Mouse (Mus musculus) thymus, adult 2 months (tissue): Measurements from ENCODE around the gene Crocc2. TPM values are rescaled to one million over a fixed set of nuclear protein-coding genes. Genes with fewer than 3 reads are reported as not detected.

Source experiments
- DNase-seq: peaks from one replicate; pipeline ENCODE4 v3.0.0; 2021
- H3K27ac ChIP-seq: fragments of 200-500 bp; 2 replicates; pipeline ENCODE4 v1.5.1; 2012; ENCODE audit warnings: low read length, control low read depth; ENCODE audit not compliant: control insufficient read depth, insufficient read depth
- H3K27me3 ChIP-seq: fragments of 200-500 bp; 2 replicates; pipeline ENCODE4 v1.6.1; 2012; ENCODE audit warnings: mild to moderate bottlenecking, low read length, moderate library complexity, mixed read lengths; ENCODE audit not compliant: control insufficient read depth, insufficient read depth
- H3K36me3 ChIP-seq: fragments of 200-500 bp; 2 replicates; pipeline ENCODE4 v1.6.1; 2012; ENCODE audit warnings: mild to moderate bottlenecking, low read length, moderate library complexity; ENCODE audit not compliant: control insufficient read depth, insufficient read depth
- H3K4me1 ChIP-seq: fragments of 200-500 bp; replicated peaks from 2 replicates; pipeline ENCODE4 v1.6.1; 2012; ENCODE audit warnings: low read length; ENCODE audit not compliant: control insufficient read depth, insufficient read depth
- H3K4me3 ChIP-seq: fragments of 200-500 bp; 2 replicates; pipeline ENCODE4 v1.5.1; 2012; ENCODE audit warnings: mild to moderate bottlenecking, low read length, control low read depth, moderate library complexity; ENCODE audit not compliant: control insufficient read depth, insufficient read depth
- CTCF ChIP-seq: fragments of 200-500 bp; IDR thresholded peaks from 2 replicates; pipeline ENCODE4 v1.5.1; 2012; ENCODE audit warnings: mild to moderate bottlenecking, control low read depth, low read length, moderate library complexity, borderline replicate concordance; ENCODE audit not compliant: control insufficient read depth, poor library complexity, insufficient read depth; ENCODE audit errors: extremely low read depth
- POLR2A ChIP-seq: fragments of 200-500 bp; IDR thresholded peaks from 2 replicates; pipeline ENCODE4 v1.6.1; 2012; ENCODE audit warnings: mild to moderate bottlenecking, low read length, control low read depth, moderate library complexity; ENCODE audit not compliant: control insufficient read depth, poor library complexity, insufficient read depth; ENCODE audit errors: extremely low read depth
- WGBS: fragments of 180-500 bp; shearing (Covaris S2); methylation state at CpG from one replicate; pipeline ENCODE4 v1.1.7; 2018; 5-methylcytosine and 5-hydroxymethylcytosine counted together
- polyA plus RNA-seq: library from polyadenylated mRNA; depleted of rRNA; stranded (reverse); fragments of >200 nt; gene quantifications from 2 replicates; pipeline ENCODE4 v1.2.3, GENCODE M21; 2012

Crocc2 gene
- polyA plus RNA-seq, 1 experiment: 0.34 TPM

DNA sequence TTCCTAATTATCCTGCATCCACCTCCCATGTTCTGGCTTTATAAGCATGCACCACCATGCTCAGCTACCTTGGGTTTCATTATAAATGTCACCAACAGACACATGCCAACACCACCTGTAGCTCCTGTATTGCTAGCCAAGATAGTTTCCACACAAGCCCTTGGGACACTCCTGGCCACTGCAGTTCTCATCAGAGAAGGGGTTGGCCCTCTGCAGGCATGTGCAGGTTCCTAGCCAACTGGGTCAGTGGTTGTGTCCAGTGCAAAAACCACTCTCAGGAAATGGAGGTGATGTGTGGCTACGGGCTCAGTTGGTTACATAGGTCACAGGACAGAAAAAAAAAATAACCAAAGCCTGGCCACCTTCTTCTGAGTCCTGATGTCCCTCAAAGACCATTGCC lies 25.7 kb upstream of the Crocc2 start:
- no peaks in the 10 kb centered on the region for H3K36me3 ChIP-seq
- no peak overlapping the region for H3K27ac ChIP-seq
- 60% methylated on average over 1 of the region's 1 CpGs for WGBS
- no peak for DNase-seq
- no peaks in the 10 kb centered on the region for H3K27me3 ChIP-seq
- no peaks in the 10 kb centered on the region for H3K4me1 ChIP-seq
- no peak overlapping the region for H3K4me3 ChIP-seq
- TF ChIP-seq CTCF: no peak
- no peak for TF ChIP-seq POLR2A

DNA sequence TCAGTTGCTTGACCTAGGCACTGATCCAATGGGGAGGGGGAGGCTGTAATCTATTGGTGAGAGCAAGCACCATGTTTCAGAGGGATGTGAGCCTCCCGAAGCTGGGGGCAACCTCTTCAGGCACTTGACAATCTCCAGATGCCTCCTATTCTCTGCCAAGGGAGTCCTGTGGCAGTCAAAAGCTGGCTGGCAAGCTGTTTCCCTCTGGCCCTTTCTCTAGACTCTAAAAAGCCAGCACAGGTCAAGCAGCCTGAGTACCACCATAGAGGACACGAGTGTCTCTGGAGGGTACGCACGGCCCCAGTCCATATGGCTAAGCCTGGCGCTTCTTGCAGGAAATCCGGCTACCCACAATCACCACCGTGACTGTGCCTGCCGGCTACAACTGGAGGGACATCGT lies 24.3 kb upstream of the Crocc2 start:
- no peak for TF ChIP-seq CTCF
- no peak for TF ChIP-seq POLR2A
- 82% methylated on average over 9 of the region's 9 CpGs for WGBS
- no peaks in the 10 kb centered on the region for H3K27me3 ChIP-seq
- H3K4me3 ChIP-seq: no peak overlapping the region
- no peak for DNase-seq
- H3K36me3 ChIP-seq: no peaks in the 10 kb centered on the region
- H3K27ac ChIP-seq: no peak overlapping the region
- H3K4me1 ChIP-seq: no peaks in the 10 kb centered on the region

DNA sequence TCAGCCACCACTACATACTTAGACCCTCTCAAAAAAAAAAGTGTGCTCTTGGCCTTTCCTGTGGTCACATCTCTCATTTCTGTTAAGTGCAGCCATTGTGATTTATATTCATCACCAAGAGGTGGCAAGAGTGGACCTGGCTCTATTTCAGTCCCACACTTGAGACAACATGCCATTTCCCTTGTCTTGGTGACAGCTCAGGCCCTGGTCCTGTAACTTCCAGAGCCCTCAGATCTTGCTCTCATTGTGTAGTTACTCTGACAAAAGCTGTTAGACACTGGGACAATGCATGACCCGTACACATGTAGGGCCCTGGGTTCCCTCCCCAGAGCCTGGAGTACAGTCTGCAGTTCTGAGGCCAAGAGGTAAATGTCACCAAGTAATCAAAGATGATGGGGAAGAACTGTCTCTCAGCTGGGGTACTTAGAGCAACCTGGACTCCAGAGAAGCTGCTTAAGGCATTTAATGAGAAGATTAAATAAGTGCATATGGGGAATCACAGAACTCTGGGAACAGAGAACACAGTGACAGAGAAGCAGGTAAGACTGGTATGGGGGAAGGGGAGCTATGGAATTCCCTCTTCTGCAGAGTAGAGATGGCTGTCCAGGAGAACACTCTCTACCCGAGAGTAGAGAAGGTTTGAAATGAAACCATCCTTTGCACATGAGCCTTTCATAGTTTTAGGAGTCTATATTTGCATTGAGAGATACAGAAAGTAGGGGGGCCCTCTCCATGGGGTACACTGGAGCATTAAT lies 17.4 kb upstream of the Crocc2 start:
- Histone ChIP-seq H3K36me3 (no peaks in the 10 kb centered on the region), H3K4me3 (no peak overlapping the region), H3K4me1 (no peaks in the 10 kb centered on the region), H3K27ac (no peak overlapping the region), H3K27me3 (no peaks in the 10 kb centered on the region)
- no peak for TF ChIP-seq POLR2A
- TF ChIP-seq CTCF: no peak
- DNase-seq: no peak
- WGBS: 84% methylated on average over 2 of the region's 2 CpGs

DNA sequence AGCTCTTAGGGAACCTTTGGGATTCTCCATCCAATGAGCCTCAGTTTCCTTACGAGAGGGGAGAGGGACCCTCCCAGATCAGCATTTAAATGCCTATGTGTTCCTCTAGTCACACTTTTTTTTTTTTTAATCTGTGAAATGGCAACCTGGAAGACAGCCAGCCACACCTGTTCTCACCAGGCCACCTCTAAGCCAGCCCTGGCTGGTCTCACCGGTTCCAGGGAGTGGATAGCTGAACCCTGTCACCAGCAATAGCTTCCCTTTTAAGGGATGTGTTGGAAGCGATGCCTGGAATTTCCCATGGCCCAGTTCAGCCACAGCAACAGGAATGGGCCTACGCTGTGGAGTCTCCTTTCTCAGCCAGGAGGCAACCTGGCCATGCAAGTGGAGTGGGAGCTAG lies 11.0 kb upstream of the Crocc2 start:
- no peak for TF ChIP-seq CTCF
- no peak for TF ChIP-seq POLR2A
- Histone ChIP-seq H3K4me1 (no peaks in the 10 kb centered on the region), H3K4me3 (no peak overlapping the region), H3K27me3 (no peaks in the 10 kb centered on the region), H3K36me3 (no peaks in the 10 kb centered on the region), H3K27ac (no peak overlapping the region)
- no peak for DNase-seq
- 81% methylated on average over 4 of the region's 4 CpGs for WGBS

DNA sequence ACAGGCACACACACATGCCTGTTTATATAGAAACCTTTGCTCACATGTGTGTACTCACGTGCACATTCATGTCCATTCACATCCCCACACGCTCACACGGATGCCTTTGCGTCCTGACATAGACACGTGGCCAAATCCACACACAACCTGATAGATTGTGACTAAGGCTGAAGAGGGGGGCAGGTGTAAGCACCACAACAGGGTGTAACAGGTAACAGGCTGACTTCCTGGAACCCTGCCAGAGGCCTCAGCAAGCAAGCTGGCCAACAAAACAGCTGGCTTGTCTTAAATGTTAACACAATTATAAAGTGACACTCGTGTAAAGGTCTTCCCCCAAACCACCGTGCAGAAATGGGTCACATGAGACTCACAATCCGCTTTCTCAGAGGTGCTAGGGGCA lies 9.6 kb upstream of the Crocc2 start:
- H3K36me3 ChIP-seq: no peaks in the 10 kb centered on the region
- H3K27me3 ChIP-seq: no peaks in the 10 kb centered on the region
- WGBS: 75% methylated on average over 8 of the region's 8 CpGs
- DNase-seq: no peak
- no peaks in the 10 kb centered on the region for H3K4me1 ChIP-seq
- no peak overlapping the region for H3K4me3 ChIP-seq
- TF ChIP-seq CTCF (no peak), POLR2A (no peak)
- no peak overlapping the region for H3K27ac ChIP-seq

DNA sequence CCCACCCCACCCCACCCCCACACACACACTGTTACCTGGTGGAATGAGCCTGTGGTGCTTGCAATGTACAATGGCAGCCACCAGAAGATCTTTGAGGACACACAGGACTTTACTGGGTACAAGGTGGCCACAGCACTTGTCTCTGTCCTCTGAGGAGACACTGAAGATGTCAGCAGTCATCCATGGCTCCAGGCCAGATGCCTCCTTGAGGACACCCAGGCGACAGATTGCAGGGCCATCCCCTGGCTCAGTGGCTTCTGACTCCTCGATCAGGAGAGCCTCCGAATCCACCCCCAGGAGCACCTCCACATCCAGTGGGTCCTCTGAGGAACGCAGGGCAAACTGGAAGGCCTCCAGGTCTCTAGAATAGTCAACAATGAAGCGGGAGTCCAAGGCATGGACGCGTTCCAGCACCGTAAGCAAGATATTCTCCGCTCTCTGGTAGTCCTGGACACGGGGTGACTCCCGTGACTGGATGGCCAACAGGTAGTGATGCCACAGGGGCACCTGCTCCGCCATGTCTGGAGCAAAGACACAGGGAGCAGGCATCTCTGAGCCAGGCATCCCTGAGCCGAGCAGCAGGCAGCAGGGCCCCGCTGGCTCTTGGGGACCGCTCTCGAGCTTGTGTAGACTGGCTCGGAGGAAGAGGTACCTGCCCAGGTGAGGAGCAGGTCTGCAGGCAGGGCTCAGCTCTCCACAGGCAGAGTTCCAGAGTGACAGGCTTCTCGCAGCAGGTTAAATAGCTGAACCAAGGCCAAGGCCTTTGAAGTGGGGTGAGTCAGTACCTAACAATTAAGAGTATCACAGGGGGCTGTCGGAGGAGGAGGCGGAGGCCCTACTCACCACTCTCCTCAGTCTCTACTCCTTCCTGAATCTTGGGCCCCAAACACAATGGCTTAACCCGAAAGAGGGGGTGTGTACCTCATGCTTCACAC lies 8.7 kb upstream of the Crocc2 start:
- Histone ChIP-seq H3K27me3 (no peaks in the 10 kb centered on the region), H3K4me1 (no peaks in the 10 kb centered on the region), H3K4me3 (no peak overlapping the region), H3K27ac (no peak overlapping the region), H3K36me3 (no peaks in the 10 kb centered on the region)
- no peak for DNase-seq
- TF ChIP-seq CTCF (no peak), POLR2A (no peak)
- WGBS: 86% methylated on average over 21 of the region's 21 CpGs
